Mouse (Mus musculus): ENCODE data around the gene Tmem110. TPM values are rescaled to one million over a fixed set of nuclear protein-coding genes. Genes with fewer than 3 reads are reported as not detected.
A peak's percentile ranks its signal among the peaks of the same experiment; 100 is the strongest.

Tmem110 gene
- total and polyA plus RNA-seq, 2 experiments from 2014 or later = 12.8 to 14.6 TPM

- DNase-seq (ENCODE audit: low spot score) = no peak
Measured at GRCm38 (mm10) chr14:30911141-30911540, 85.8 kb downstream of the Tmem110 start.

GRCm38 (mm10) chr14:30912641-30913040, 87.3 kb downstream of the Tmem110 start:
- Histone ChIP-seq H3K27ac (no peak overlapping the region), H3K4me1 (ENCODE audit: insufficient read depth, low read length) (no peaks in the 10 kb centered on the region), H3K27me3 (ENCODE audit: insufficient read depth, low read length) (no peaks in the 10 kb centered on the region), H3K9ac (replicated peaks; ENCODE audit: low read length) (no peak overlapping the region), H3K4me2 (ENCODE audit: low read depth, low read length) (no peak overlapping the region), H3K9me3 (ENCODE audit: low read length) (no peaks in the 10 kb centered on the region), H3K36me3 (ENCODE audit: insufficient read depth, low read length) (no peaks in the 10 kb centered on the region), H3K4me3 (ENCODE audit: low read length) (no peak overlapping the region)
- WGBS = 85% methylated on average over 8 of the region's 8 CpGs
- ATAC-seq (no peak), DNase-seq (ENCODE audit: low spot score) (no peak)
- no peak for TF ChIP-seq CTCF (IDR thresholded peaks at IDR 0.05; ENCODE audit: low read depth)

More at GRCm38 (mm10) chr14:30911141-30911540, 85.8 kb downstream of the Tmem110 start:
- Histone ChIP-seq H3K9me3 (ENCODE audit: low read length) (no peaks in the 10 kb centered on the region), H3K4me2 (ENCODE audit: low read depth, low read length) (no peak overlapping the region), H3K36me3 (ENCODE audit: insufficient read depth, low read length) (no peaks in the 10 kb centered on the region), H3K27me3 (ENCODE audit: insufficient read depth, low read length) (no peaks in the 10 kb centered on the region), H3K27ac (no peak overlapping the region), H3K9ac (replicated peaks; ENCODE audit: low read length) (no peak overlapping the region), H3K4me1 (ENCODE audit: insufficient read depth, low read length) (no peaks in the 10 kb centered on the region), H3K4me3 (ENCODE audit: low read length) (no peak overlapping the region)
- WGBS = 89% methylated on average over 8 of the region's 8 CpGs
- no peak for TF ChIP-seq CTCF (IDR thresholded peaks at IDR 0.05; ENCODE audit: low read depth)
- no peak for ATAC-seq

GRCm38 (mm10) chr14:30913404-30913803, 88.0 kb downstream of the Tmem110 start:
- H3K4me1 ChIP-seq (ENCODE audit: insufficient read depth, low read length) = no peaks in the 10 kb centered on the region
- ATAC-seq = no peak
- H3K36me3 ChIP-seq (ENCODE audit: insufficient read depth, low read length) = no peaks in the 10 kb centered on the region
- H3K4me3 ChIP-seq (ENCODE audit: low read length) = no peak overlapping the region
- no peaks in the 10 kb centered on the region for H3K27me3 ChIP-seq (ENCODE audit: insufficient read depth, low read length)
- H3K9ac ChIP-seq (replicated peaks; ENCODE audit: low read length) = no peak overlapping the region
- H3K4me2 ChIP-seq (ENCODE audit: low read depth, low read length) = no peak overlapping the region
- H3K27ac ChIP-seq = no peak overlapping the region
- no peak for DNase-seq (ENCODE audit: low spot score)
- no peak for TF ChIP-seq CTCF (IDR thresholded peaks at IDR 0.05; ENCODE audit: low read depth)
- WGBS = 73% methylated on average over 5 of the region's 5 CpGs
- H3K9me3 ChIP-seq (ENCODE audit: low read length) = no peaks in the 10 kb centered on the region

- H3K27ac ChIP-seq = no peak overlapping the region
- no peak overlapping the region for H3K9ac ChIP-seq (replicated peaks; ENCODE audit: low read length)
- no peak for ATAC-seq
- no peaks in the 10 kb centered on the region for H3K4me1 ChIP-seq (ENCODE audit: insufficient read depth, low read length)
- no peaks in the 10 kb centered on the region for H3K27me3 ChIP-seq (ENCODE audit: insufficient read depth, low read length)
- H3K4me2 ChIP-seq (ENCODE audit: low read depth, low read length) = no peak overlapping the region
- H3K4me3 ChIP-seq (ENCODE audit: low read length) = no peak overlapping the region
- no peak for TF ChIP-seq CTCF (IDR thresholded peaks at IDR 0.05; ENCODE audit: low read depth)
- 86% methylated on average over 1 of the region's 1 CpGs for WGBS
- no peak for DNase-seq (ENCODE audit: low spot score)
- H3K36me3 ChIP-seq (ENCODE audit: insufficient read depth, low read length) = no peaks in the 10 kb centered on the region
- no peaks in the 10 kb centered on the region for H3K9me3 ChIP-seq (ENCODE audit: low read length)
Measured at GRCm38 (mm10) chr14:30916516-30916915, 91.1 kb downstream of the Tmem110 start.

DNA sequence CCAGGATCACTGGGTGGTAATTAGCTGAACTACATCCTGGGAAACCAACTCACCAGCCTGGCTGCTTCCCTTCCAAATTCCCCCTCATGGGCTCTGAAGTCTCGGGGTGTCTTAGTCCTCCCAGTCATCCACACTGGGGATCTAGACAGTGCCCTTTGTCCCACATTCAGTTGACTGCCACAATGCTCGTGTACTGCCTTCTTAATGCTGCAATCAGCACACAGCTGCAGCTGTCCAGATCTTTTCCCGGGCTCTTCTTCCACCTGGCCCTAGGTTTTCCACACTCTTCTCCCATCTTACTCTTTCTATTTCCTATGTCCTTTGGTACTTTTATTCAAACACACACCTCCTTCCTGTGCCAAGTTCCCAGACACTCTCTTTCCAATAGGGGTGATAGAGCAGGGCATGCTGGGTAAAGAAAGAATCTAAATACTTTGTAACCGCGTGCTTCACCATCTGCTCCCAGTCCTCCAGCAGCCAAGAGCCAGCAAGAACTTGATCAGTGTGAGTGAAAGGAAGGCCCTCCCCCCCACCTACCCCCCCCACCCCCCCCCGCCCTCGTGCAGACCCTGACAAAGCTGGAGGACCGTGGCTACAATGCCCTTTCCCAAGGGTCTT, 96.8 kb downstream of the Tmem110 start:
- H3K4me3 ChIP-seq (ENCODE audit: low read length) = no peak overlapping the region
- no peak overlapping the region for H3K4me2 ChIP-seq (ENCODE audit: low read depth, low read length)
- peak overlapping the region; percentile 17; the same call in 1 of the 2 replicates for H3K27ac ChIP-seq
- no peak for TF ChIP-seq CTCF (IDR thresholded peaks at IDR 0.05; ENCODE audit: low read depth)
- H3K36me3 ChIP-seq (ENCODE audit: insufficient read depth, low read length) = no peaks in the 10 kb centered on the region
- DNase-seq (ENCODE audit: low spot score) (peak; percentile 27), ATAC-seq (peak; percentile 64)
- no peaks in the 10 kb centered on the region for H3K4me1 ChIP-seq (ENCODE audit: insufficient read depth, low read length)
- no peak overlapping the region for H3K9ac ChIP-seq (replicated peaks; ENCODE audit: low read length)
- H3K9me3 ChIP-seq (ENCODE audit: low read length) = no peaks in the 10 kb centered on the region
- H3K27me3 ChIP-seq (ENCODE audit: insufficient read depth, low read length) = no peaks in the 10 kb centered on the region
- 38% methylated on average over 8 of the region's 8 CpGs for WGBS

DNA sequence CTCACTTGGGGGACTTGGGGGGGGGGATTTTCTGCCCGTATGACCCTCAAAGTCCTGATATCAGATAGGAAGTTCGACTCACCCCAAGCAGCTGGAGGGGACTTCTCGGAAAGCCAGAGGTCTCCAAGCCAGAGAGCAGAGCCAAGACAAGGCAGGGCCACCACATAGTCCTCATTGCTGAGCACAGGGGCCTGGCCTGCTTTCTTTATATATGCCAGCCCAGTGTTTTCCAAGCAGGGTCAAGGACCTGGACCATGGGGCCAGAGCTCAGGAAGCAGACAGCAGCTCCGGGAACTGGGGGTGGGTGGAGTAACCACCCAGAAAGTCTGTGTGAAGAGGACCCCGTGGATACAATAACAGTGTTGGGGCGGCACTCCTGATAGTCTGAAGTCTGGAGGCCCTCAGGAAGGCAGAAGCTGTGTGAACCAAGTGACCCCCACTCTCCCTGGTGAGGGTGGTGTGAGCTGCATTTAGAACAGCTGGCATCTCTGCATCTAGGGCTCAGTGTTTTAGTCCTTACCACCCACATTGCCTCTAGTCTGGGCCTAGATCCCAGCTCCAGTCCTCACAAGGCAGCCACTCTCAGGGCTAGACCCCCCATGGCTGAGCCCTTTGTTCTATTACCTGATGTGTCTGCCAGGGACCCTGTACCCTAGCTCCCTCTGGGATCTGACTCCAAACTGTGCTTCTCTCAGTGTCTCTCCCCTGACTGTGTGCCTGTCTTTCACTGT, 98.2 kb downstream of the Tmem110 start, which contains the start of gene Itih3:
TSS of gene Itih3 (minus strand) at position 386 of the 731 bp plus-strand sequence.
- no peak within 1 kb of the TSS for H3K4me3 ChIP-seq (ENCODE audit: low read length)
- no peaks in the 10 kb centered on the region for H3K36me3 ChIP-seq (ENCODE audit: insufficient read depth, low read length)
- DNase-seq (ENCODE audit: low spot score) (peak; percentile 55), ATAC-seq (peak; percentile 86)
- H3K4me1 ChIP-seq (ENCODE audit: insufficient read depth, low read length) = no peaks in the 10 kb centered on the region
- no peaks in the 10 kb centered on the region for H3K9me3 ChIP-seq (ENCODE audit: low read length)
- TF ChIP-seq CTCF (IDR thresholded peaks at IDR 0.05; ENCODE audit: low read depth) = no peak
- H3K4me2 ChIP-seq (ENCODE audit: low read depth, low read length) = no peak within 1 kb of the TSS
- H3K27me3 ChIP-seq (ENCODE audit: insufficient read depth, low read length) = no peaks in the 10 kb centered on the region
- H3K9ac ChIP-seq (replicated peaks; ENCODE audit: low read length) = no peak within 1 kb of the TSS
- 66% methylated on average over 6 of the region's 6 CpGs for WGBS
- H3K27ac ChIP-seq = peak within 1 kb of the TSS; percentile 52; the same call in 1 of the 2 replicates

DNA sequence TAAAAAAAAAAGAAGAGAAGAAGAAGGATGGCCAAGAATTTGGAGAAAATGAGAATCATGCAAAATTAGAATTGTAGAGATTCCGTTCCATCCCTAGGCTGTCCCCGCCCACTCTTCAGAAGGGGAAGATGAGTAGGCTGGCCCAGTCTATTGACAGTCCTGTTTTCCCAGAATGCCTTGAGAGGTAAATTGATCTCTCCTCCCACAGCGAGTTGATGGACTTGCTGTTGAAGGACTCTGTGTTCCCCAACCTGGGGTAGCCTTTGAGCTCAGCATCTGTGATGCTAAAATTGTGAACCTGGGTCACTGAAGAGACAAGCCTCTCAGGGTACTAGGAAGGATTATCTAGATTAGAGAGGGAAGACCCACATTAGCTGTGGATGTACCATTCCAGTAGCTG, 100.1 kb downstream of the Tmem110 start:
- Histone ChIP-seq H3K9me3 (ENCODE audit: low read length) (no peaks in the 10 kb centered on the region), H3K4me3 (ENCODE audit: low read length) (no peak overlapping the region), H3K36me3 (ENCODE audit: insufficient read depth, low read length) (no peaks in the 10 kb centered on the region), H3K4me2 (ENCODE audit: low read depth, low read length) (no peak overlapping the region), H3K4me1 (ENCODE audit: insufficient read depth, low read length) (no peaks in the 10 kb centered on the region), H3K27ac (no peak overlapping the region), H3K9ac (replicated peaks; ENCODE audit: low read length) (no peak overlapping the region), H3K27me3 (ENCODE audit: insufficient read depth, low read length) (no peaks in the 10 kb centered on the region)
- DNase-seq (ENCODE audit: low spot score) (no peak), ATAC-seq (no peak)
- no peak for TF ChIP-seq CTCF (IDR thresholded peaks at IDR 0.05; ENCODE audit: low read depth)
- WGBS = 93% methylated on average over 3 of the region's 3 CpGs

Other genes starting within 250 kb of the Tmem110 start
- gene Prkcd, start 199.4 kb upstream of the Tmem110 start, total RNA-seq (2014; rRNA removed) = 26.2 and 26.8 TPM in 2 replicates
- gene Prkcd, start 199.4 kb upstream of the Tmem110 start, polyA plus RNA-seq (2015; fragmentation: Nextera tagmentation; extraction: Ambion mirVana) = 19.6 and 20.4 TPM in 2 replicates
- 11.4 and 18.2 TPM in 2 replicates for gene Rft1, start 171.2 kb upstream of the Tmem110 start, total RNA-seq (2014; rRNA removed)
- 10.0 and 10.1 TPM in 2 replicates for gene Rft1, start 171.2 kb upstream of the Tmem110 start, polyA plus RNA-seq (2015; fragmentation: Nextera tagmentation; extraction: Ambion mirVana)
- 5.8 and 9.7 TPM in 2 replicates for gene Sfmbt1, start 110.7 kb upstream of the Tmem110 start, total RNA-seq (2014; rRNA removed)
- gene Sfmbt1, start 110.7 kb upstream of the Tmem110 start, polyA plus RNA-seq (2015; fragmentation: Nextera tagmentation; extraction: Ambion mirVana) = 13.3 and 13.4 TPM in 2 replicates
- 1.1 and 3.2 TPM in 2 replicates for gene Mustn1, start 53.6 kb downstream of the Tmem110 start, total RNA-seq (2014; rRNA removed)
- gene Mustn1, start 53.6 kb downstream of the Tmem110 start, polyA plus RNA-seq (2015; fragmentation: Nextera tagmentation; extraction: Ambion mirVana) = 1.2 and 1.9 TPM in 2 replicates
- gene Itih4, start 60.9 kb downstream of the Tmem110 start, total RNA-seq (2014; rRNA removed) = 0.05 and 0.07 TPM in 2 replicates
- gene Itih4, start 60.9 kb downstream of the Tmem110 start, polyA plus RNA-seq (2015; fragmentation: Nextera tagmentation; extraction: Ambion mirVana) = not detected in 2 replicates
- gene Itih3, start 98.2 kb downstream of the Tmem110 start, total RNA-seq (2014; rRNA removed) = 8.6 and 14.1 TPM in 2 replicates
- gene Itih3, start 98.2 kb downstream of the Tmem110 start, polyA plus RNA-seq (2015; fragmentation: Nextera tagmentation; extraction: Ambion mirVana) = 8.2 and 10.1 TPM in 2 replicates
- not detected in 2 replicates for gene Itih1, start 117.7 kb downstream of the Tmem110 start, total RNA-seq (2014; rRNA removed)
- not detected in 2 replicates for gene Itih1, start 117.7 kb downstream of the Tmem110 start, polyA plus RNA-seq (2015; fragmentation: Nextera tagmentation; extraction: Ambion mirVana)
- 8.4 and 13.3 TPM in 2 replicates for gene Nek4, start 125.8 kb downstream of the Tmem110 start, total RNA-seq (2014; rRNA removed)
- gene Nek4, start 125.8 kb downstream of the Tmem110 start, polyA plus RNA-seq (2015; fragmentation: Nextera tagmentation; extraction: Ambion mirVana) = 11.8 and 12.8 TPM in 2 replicates
- 34.2 and 42.1 TPM in 2 replicates for gene Glt8d1, start 175.8 kb downstream of the Tmem110 start, total RNA-seq (2014; rRNA removed)
- 43.2 and 47.3 TPM in 2 replicates for gene Glt8d1, start 175.8 kb downstream of the Tmem110 start, polyA plus RNA-seq (2015; fragmentation: Nextera tagmentation; extraction: Ambion mirVana)
- 226 and 285 TPM in 2 replicates for gene Spcs1, start 176.1 kb downstream of the Tmem110 start, total RNA-seq (2014; rRNA removed)
- gene Spcs1, start 176.1 kb downstream of the Tmem110 start, polyA plus RNA-seq (2015; fragmentation: Nextera tagmentation; extraction: Ambion mirVana) = 426 and 442 TPM in 2 replicates
- 43.2 and 43.4 TPM in 2 replicates for gene Pbrm1, start 193.5 kb downstream of the Tmem110 start, total RNA-seq (2014; rRNA removed)
- gene Pbrm1, start 193.5 kb downstream of the Tmem110 start, polyA plus RNA-seq (2015; fragmentation: Nextera tagmentation; extraction: Ambion mirVana) = 80.2 and 83.8 TPM in 2 replicates
- 26.6 and 28.4 TPM in 2 replicates for gene Gnl3, start 193.6 kb downstream of the Tmem110 start, total RNA-seq (2014; rRNA removed)
- 63.9 and 66.3 TPM in 2 replicates for gene Gnl3, start 193.6 kb downstream of the Tmem110 start, polyA plus RNA-seq (2015; fragmentation: Nextera tagmentation; extraction: Ambion mirVana)

All from hindbrain, postnatal 0 days (tissue).